Mouse (Mus musculus) bone marrow macrophage, adult 2 months (primary cell): ENCODE results near the gene Zfp866. TPM values are rescaled to one million over a fixed set of nuclear protein-coding genes. Genes with fewer than 3 reads are reported as not detected.

Source experiments
- H3K27ac ChIP-seq: 2 replicates; pipeline ENCODE4 v1.5.1; 2012; ENCODE audit warnings: low read depth, low read length; ENCODE audit not compliant: insufficient read depth
- H3K4me1 ChIP-seq: 2 replicates; pipeline ENCODE4 v1.6.1; 2012; ENCODE audit warnings: low read length; ENCODE audit not compliant: control insufficient read depth, insufficient read depth
- H3K4me3 ChIP-seq: 2 replicates; pipeline ENCODE4 v1.5.1; 2012; ENCODE audit warnings: mild to moderate bottlenecking, low read length, moderate library complexity; ENCODE audit not compliant: insufficient read depth
- CTCF ChIP-seq: IDR thresholded peaks from 2 replicates; pipeline ENCODE4 v1.5.1; 2012; ENCODE audit warnings: low read depth, mild to moderate bottlenecking, low read length, moderate library complexity
- POLR2A ChIP-seq: IDR thresholded peaks from 2 replicates; pipeline ENCODE4 v1.6.1; 2012; ENCODE audit warnings: mild to moderate bottlenecking, low read depth, low read length, borderline replicate concordance
- polyA plus RNA-seq: library from polyadenylated mRNA; stranded (reverse); fragments of >200 nt; gene quantifications from 2 replicates; pipeline ENCODE4 v1.2.4, GENCODE M21; 2012; ENCODE audit not compliant: missing spikeins, insufficient read depth, insufficient read length

Gene Zfp866
- 17.6 and 19.3 TPM in 2 replicates for polyA plus RNA-seq

DNA sequence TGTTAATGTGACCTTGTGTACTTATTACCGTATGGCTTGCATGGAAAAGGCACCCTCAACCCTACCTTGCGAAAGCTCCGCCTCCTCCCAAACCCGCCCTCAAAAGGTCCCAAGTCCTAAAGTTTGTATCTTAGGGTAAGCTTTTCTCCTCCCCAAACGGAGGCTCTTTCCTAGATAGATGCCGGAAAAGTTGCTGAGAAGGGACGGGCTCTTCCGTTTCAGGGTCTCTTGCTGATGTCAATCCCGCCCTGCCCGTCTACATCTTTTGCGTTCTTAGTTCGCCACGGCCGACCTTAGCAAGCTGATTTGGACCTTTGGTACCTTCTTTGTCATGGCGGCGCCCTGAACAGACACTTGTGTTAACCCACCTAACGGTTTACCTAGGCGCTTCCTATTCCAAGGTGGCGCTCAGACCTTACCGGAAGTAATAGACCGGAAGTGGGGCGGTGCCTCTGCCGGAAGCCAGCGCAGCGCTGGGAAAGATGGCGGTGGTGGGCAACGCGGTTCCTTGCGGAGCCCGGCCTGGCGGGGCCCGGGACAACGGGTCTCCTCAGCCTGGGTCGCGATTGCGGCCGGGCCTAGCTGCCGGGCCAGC is at the start of gene Zfp866, which contains the start of gene Atp13a1:
Gene Zfp866, minus strand, starts transcription at position 406 of the 595 bp plus-strand sequence.
Gene Atp13a1, plus strand, starts transcription at position 391 of the 595 bp plus-strand sequence.
- TF ChIP-seq POLR2A (peak; percentile 72), CTCF (no peak)
- H3K27ac ChIP-seq, result peak within 1 kb of the TSS; percentile 68
- H3K4me3 ChIP-seq, result peak within 1 kb of the TSS; percentile 95

DNA sequence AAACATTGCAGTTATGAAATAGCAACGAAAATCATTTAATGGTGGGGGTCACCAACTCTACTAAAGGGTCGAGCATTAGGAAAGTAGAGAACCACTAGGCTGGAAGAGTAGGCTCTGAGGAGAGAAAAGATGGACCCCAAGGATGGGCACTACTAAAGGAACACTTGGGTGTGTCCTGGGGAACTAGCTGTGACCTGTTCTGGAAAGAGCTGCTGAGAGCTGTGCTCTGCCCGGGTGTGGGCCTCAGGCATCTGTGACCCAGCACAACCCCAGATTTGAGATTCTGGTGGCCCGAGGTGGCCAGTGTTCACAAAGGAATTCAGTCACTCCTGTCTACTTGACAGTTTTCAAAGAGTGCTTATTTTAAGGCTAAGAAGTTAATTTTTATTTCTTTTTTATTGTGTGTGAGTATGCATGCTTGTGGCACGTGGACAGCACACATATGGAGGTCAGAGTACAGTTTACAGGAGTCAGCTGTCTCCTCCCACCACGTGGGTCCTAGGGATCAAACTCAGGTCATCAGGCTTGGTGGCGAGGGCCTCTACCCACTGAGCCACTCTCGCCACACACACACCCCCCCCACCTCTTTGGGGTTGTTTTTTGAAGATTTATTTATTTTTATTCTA is 46.2 kb upstream of the Zfp866 start:
- peaks cover 11% of the 10 kb centered on the region for H3K4me1 ChIP-seq
- TF ChIP-seq POLR2A, result no peak
- no peak for TF ChIP-seq CTCF
- H3K4me3 ChIP-seq, result no peak overlapping the region
- no peak overlapping the region for H3K27ac ChIP-seq

More for the DNA sequence above, at the start of gene Zfp866, which contains the start of gene Atp13a1:
- peaks cover 12% of the 10 kb centered on the region for H3K4me1 ChIP-seq

DNA sequence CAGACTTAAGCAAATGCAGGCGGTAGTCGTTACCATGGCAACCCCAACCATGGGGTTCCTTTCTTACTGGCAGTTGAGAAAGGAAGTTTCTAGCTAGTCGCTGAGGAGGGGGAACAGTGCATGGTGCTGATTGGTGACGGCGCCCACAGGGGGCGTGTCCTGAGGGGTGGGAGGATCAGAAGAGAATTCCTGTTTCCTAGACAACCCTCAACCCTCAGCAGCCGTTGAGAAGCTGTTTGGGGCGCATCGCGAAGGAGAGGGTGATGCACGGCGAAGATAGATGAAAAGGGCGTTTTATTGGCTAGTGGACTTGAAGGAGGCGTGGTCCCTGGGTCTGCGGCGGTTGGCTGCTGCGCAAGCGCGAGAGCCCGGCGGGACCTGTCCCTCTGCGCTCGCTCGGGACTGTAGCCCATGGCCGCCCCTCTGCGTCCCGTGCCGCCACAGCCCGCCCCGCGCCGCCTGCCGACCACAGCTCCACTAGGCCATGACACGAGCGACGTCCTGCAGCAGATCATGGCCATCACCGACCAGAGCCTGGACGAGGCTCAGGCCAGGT is 41.4 kb upstream of the Zfp866 start, which contains the start of gene Pbx4:
Gene Pbx4, plus strand, starts transcription at position 194 of the 556 bp plus-strand sequence.
- peaks cover 18% of the 10 kb centered on the region for H3K4me1 ChIP-seq
- no peak within 1 kb of the TSS for H3K27ac ChIP-seq
- TF ChIP-seq CTCF (no peak), POLR2A (no peak)
- peak within 1 kb of the TSS; percentile 82 for H3K4me3 ChIP-seq

DNA sequence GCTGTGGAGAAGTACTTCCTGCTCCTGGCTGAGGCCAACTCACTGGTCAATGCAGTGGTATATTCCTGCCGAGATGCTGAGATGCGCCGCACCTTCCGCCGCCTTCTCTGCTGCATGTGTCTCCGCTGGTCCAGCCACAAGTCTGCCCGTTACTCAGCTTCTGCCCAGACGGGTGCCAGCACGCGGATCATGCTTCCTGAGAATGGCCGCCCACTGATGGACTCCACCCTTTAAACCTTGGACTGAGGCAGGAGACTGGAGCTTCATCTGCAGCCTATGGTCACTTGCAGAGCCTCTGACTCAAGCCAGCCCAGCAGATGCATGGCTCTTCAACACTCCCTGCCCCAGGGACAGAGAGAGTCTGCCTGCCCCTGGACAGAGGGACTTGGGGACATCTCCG is 35.4 kb upstream of the Zfp866 start:
- TF ChIP-seq POLR2A, result no peak
- no peak for TF ChIP-seq CTCF
- H3K4me1 ChIP-seq, result peaks cover 6% of the 10 kb centered on the region
- no peak overlapping the region for H3K27ac ChIP-seq
- H3K4me3 ChIP-seq, result no peak overlapping the region

DNA sequence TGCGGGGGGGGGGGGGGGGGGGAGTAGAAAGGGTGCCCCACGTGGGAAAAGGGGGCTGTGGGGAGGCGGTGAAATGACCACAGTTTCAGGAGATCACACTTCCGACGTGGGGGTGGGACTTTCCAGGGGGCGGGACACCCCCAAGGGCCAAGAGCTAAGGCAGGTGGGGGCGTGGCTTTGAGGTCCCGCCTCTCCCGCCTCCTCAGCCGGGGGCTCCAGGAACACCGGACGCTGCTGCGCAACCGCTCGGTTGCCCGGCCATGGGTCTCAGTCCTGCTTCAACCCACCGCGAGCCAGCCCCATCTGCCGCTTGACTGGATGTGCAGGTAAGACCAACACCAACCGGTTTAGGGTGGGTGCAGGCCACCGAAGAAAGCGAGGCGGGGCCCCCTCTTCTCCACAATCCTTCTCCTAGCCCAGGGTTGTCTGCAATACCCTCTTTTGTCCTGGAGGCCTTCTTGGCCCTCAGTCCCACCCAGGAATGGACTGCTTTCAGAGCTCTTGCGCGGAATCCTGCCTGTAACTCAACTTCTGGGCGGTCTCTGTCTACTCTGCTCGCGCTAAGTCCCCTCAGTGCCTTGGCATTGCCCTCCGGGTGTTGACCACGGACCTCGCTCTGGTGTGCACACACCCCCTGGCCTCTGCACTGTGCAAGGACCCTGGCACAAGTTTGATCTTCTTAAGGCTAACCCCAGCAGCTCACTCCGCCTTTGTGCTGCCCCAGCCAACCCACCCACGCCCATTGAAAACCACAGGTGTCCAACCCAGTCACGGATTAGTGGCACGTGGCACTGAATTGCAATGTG is 31.6 kb upstream of the Zfp866 start, which contains the start of gene Lpar2:
Gene Lpar2, plus strand, starts transcription at position 44 of the 806 bp plus-strand sequence.
- Histone ChIP-seq H3K27ac (no peak within 1 kb of the TSS), H3K4me3 (peak within 1 kb of the TSS; percentile 22), H3K4me1 (no peaks in the 10 kb centered on the region)
- TF ChIP-seq POLR2A, result no peak
- TF ChIP-seq CTCF, result no peak

DNA sequence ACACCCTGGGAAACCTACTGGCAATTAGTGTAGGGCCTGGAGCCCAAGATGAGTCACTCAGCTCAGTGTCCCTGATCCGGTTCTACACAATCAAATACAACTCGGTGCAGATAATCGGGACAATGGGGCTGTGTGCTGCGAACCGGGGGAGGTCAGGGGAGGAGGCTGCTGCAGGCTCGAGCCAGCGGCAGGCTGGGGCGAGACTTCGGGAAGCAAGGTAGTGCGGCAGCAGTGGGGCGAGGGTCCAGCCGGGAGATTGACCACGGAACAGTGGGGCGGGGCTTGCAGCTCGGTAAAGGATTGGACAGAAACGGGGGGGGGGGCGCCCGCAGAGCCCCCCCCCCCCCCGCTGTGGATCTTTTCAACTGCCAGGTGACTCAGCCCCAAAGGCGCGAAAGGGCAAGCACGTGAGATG is 31.0 kb upstream of the Zfp866 start:
- TF ChIP-seq POLR2A (no peak), CTCF (no peak)
- peak overlapping the region; percentile 22 for H3K4me3 ChIP-seq
- H3K4me1 ChIP-seq, result no peaks in the 10 kb centered on the region
- no peak overlapping the region for H3K27ac ChIP-seq

DNA sequence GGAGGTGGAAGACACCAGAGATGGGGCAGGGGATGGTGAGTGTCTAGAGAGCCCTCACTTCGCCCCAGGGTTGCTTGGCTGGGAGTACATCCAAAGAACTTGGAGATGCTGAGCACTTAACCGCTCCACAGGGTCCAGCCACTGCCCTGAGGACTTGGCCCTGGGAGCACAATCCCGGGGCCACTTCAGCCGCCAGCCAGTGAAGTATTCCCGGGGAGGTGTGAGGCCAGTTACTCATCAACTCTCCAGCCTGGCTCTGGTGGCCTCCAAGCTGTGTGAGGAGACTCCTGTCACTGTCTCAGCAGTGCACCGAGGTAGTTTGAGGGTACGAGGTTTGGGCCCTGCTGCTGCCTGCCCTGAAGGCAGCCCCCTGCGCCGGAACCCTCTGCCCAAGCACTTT is 29.5 kb upstream of the Zfp866 start:
- H3K4me1 ChIP-seq, result no peaks in the 10 kb centered on the region
- no peak for TF ChIP-seq POLR2A
- no peak for TF ChIP-seq CTCF

DNA sequence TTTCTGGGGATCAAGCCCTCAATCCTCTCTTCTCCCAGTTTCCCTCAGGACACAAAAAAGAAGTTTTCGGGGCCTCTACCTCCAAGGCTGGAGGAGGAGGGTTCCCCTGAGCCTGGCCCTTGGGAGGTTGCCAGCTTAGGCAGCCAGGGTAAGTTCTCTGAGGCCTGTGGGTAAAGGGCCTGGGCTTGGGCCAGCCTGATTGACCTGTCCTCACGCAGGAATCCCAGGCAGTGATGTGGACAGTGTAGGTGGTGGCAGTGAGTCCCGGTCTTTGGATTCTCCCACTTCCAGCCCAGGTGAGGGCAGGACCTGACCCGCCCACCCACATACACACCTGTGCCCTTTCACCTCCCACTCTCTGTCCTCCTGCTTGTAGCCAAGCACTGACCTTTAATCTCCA is 24.4 kb upstream of the Zfp866 start:
- H3K4me1 ChIP-seq, result peaks cover 2% of the 10 kb centered on the region; the same call in 1 of the 2 replicates
- H3K4me3 ChIP-seq, result no peak overlapping the region
- no peak for TF ChIP-seq CTCF
- no peak for TF ChIP-seq POLR2A
- H3K27ac ChIP-seq, result no peak overlapping the region

More for the DNA sequence above, 29.5 kb upstream of the Zfp866 start:
- Histone ChIP-seq H3K27ac (no peak overlapping the region), H3K4me3 (no peak overlapping the region)

DNA sequence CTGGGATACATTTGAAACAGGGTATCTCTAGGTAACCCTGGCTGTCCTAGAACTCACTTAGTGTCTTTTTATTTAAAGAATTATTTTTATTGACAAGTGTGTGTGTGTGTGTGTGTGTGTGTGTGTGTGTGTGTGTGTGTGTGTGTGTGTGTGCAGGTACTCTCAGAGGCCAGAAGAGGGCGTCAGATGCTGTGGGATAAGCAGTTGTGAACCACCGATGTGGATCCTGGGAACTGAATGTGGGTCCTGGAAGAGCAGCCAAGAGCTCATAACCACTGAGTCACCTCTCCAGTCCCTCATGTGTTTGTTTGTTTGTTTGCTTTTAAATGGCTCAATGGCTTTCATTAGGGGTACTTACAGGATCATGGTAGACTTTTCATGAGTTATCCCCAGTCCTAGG is 23.9 kb upstream of the Zfp866 start:
- H3K27ac ChIP-seq, result no peak overlapping the region
- TF ChIP-seq CTCF (no peak), POLR2A (no peak)
- no peak overlapping the region for H3K4me3 ChIP-seq
- H3K4me1 ChIP-seq, result peaks cover 7% of the 10 kb centered on the region
